Mouse (Mus musculus): ENCODE results near the gene Olfm2.

DNA sequence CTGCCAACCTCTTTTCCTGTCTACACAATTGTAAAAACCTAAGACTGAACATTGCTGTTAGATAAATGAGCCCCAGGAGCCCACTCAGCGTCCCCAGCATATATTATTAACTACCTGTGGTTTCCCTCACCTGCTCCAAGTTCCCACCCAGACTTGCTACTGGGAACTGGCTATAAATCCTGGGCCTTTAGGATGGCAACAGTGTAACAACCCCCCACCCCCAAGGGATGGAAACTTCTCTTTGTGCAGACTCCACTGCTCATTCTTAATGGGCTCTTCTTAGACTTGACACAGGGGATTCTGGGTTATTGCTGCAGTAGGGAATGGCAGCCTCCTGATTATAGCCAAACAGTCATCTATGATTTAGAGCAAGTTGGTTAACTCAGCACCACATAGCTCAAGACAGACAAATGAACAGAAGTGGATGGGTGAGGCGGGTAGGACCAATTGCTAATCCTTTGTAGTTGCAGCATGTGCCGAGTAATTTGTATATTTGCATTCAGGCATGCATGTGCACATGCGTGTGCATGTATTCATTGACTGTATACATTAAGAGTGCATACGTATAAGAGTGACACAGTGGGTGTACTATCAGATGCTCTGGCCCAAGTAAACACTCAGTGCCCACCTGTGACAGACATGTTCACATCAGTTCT lies 81.0 kb downstream of the Olfm2 start:
- TF ChIP-seq CTCF (conservative IDR thresholded peaks at IDR 0.05 in 1 of 2, IDR thresholded peaks at IDR 0.05 in 1 of 2; ENCODE audit: low read depth in 2 of 2, low read length in 2 of 2), result no peak
- no peak for TF ChIP-seq POLR2A (IDR thresholded peaks at IDR 0.05; ENCODE audit: low read depth, low read length)
